Mouse (Mus musculus) neural tube, embryonic 10.5 days (tissue): ENCODE measurements around the gene Hcrt.
"Not testable (repeated sequence)": the region's sequence is repeated elsewhere in the genome, so short reads cannot be mapped to it uniquely, and the experiment has no call there.

Source experiments
- DNase-seq: peaks from one replicate; pipeline ENCODE4 v3.0.0-alpha.2; 2017; ENCODE audit warnings: low spot score; ENCODE audit errors: extremely low spot score

Hcrt gene

GRCm38 (mm10) chr11:100762831-100763230 lies at the start of gene Hcrt:
Hcrt (minus strand) TSS chr11:100762931.
- DNase-seq = no peak

DNA sequence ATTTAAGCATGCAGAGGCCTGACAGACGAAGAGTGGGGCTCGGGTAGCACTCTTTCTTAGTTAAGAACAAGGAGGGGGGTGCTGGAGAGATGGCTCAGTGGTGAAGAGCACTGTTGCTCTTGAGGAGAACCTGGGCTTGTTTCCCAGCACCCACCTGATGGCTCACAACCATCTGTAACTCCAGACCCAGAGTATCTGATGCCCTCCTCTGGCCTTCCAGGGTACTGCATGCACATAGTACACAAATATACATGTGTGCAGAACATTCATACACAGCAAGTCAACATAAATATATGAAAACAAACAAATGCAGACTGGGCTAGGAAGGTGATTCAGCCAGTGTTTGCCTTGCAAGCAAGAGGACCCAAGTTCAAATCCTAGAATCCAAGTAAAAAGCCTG lies 48.4 kb upstream of the Hcrt start:
- DNase-seq = no peak

DNA sequence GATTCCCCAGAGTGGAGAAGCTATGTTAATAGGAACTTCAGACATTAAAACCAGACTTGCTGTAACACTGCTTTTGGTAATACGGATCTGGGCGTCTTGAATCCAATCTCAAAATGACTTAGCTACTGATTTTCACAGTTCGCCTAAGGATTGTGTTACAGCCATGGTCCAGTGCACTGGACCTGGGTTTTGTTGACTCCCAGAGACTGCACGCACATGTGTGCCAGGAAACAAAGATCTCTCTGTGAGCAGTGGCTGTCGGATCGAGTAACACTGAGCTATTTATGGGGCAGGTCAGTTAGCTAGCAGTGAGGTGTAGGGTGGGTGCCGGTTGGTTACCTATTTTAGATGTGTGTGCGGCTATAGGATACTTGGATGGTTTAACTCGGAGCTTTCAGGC lies 47.8 kb upstream of the Hcrt start:
- no peak for DNase-seq

GRCm38 (mm10) chr11:100806380-100807305 lies 43.9 kb upstream of the Hcrt start:
- no peak for DNase-seq

- no peak for DNase-seq
Observed at GRCm38 (mm10) chr11:100805535-100805934, 42.8 kb upstream of the Hcrt start.

- DNase-seq = no peak
Observed at GRCm38 (mm10) chr11:100804409-100804808, 41.7 kb upstream of the Hcrt start.

- DNase-seq = no peak
Observed at GRCm38 (mm10) chr11:100799426-100799825, 36.7 kb upstream of the Hcrt start.

DNA sequence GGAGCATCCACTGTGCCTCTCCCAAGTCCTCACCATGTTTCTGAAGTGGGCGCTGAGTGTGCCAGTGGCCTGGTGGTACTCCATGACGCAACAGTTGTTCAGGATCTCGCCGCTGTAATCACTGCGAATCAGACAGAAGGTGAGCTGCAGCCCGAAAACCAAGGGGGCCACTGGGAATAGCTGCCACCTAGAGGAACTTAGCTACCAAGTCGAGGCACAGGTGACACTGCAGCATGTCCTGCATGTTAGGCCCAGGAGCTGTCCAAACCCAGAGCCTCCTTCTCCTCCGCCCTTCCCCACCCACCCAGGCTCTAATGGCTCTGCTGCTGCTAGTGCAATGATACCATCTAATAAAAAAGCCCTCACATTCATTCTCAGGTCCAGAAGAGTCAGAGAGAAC lies 33.9 kb upstream of the Hcrt start:
- no peak for DNase-seq

- no peak for DNase-seq
Observed at GRCm38 (mm10) chr11:100795386-100795785, 32.7 kb upstream of the Hcrt start.

DNA sequence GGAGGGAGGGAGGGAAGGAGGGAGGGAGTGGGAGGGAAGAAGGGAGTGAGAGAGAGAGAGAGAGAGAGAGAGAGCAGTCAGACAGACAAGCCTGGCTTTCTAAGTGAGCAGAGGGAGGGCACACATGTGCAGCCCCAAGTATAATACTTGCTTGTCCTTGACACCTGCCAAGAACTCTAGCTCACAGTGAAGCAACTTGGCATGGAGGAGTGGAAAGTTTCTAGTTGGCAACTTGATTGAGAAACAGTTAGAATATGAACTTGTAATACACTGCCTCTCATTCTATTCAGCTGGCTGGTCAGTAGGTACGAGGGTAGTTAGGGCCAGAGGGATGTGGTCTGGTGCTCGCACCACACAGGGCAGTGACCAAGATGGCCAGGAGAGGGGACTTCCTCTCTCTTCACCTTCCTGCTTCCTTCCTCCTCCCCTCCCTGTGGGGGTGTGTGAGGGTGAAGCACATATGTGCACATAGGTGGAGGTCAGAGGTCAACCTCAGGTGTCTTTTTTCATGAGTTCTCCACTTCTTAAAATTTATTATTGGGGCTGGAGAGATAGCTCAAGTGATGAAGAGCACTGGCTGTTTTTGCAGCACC lies 28.8 kb upstream of the Hcrt start:
- no peak for DNase-seq

DNA sequence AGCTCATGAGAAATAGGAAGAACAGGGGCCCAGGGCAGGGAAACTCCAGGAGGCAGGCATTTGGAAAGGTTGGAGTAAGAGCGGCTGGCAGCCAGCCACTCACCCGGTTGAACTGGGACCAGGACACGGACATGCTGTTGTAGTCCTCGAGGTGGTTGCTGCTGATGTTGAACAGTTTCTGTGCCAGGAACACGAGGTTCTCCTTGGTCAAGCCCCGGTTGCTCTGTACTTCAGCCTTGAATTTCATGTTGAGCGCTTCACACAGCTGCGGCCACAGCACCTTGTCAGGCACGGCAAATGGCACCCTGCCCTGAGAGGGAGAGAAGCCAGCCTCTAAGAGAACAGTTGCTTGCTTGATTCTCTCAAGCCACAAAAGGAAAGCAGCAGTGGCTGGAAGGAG lies 27.9 kb upstream of the Hcrt start:
- DNase-seq = not testable (repeated sequence)

DNA sequence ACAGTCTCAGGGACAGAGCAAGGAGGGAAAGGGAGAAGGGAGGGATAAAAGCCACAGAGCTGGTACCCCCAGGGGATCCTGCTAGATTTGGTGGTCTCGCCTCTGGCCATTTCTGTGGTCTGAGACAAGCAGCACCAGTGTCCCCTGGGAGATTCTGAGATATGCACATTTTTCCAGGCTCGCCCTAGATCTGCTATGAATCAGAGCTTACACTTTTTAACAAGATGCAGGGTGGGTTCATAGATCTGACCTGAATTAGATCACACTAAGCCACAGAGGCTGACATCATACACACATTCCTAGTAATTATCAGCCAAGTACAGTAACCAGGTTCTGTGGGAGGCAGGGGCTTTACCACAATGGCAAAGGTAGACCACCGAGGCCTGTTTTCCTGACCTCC lies 27.0 kb upstream of the Hcrt start:
- no peak for DNase-seq

GRCm38 (mm10) chr11:100785774-100786173 lies 23.0 kb upstream of the Hcrt start:
- DNase-seq = no peak

- no peak for DNase-seq
Observed at GRCm38 (mm10) chr11:100784286-100784685, 21.6 kb upstream of the Hcrt start.

DNA sequence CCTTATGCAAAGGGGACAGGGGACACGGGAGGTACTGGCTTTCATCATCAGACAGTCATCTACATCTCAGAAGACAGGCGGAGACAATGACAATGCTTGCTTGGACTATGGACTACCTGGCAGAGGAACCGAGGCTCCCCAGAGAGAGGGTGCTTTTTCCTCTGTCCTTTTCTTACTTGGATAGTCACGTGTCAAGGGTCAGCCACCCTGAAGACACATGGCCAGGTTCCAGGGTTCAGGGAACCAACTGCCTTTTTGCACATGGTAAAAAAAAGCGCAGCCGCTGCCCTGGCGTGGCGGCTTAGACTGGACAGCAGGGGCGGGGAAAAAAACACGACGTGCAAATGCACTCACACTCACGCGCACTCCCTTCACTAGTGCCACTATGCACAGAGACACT lies 19.8 kb upstream of the Hcrt start:
- DNase-seq = no peak

- no peak for DNase-seq
Observed at GRCm38 (mm10) chr11:100781763-100782475, 19.2 kb upstream of the Hcrt start.

DNA sequence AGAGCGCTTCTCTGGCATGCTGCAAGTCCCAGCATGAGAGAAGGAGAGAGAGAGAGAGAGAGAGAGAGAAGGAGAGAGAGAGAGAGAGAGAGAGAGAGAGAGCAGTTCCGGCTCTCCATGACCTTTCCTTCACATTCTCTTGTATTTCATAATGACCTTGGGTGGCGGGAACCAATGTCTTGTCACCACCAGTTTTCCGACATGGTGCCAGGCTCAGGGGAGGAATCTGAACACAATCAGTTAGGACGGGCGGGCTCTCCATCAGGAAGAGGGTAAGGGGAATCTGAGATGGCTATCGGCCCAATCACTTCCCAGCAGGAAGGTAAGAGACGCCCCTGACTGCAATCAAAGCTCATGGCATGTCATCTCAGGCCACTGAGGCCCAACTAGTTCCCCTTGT lies 17.5 kb upstream of the Hcrt start:
- no peak for DNase-seq

- no peak for DNase-seq
Observed at GRCm38 (mm10) chr11:100778069-100778468, 15.3 kb upstream of the Hcrt start.

- no peak for DNase-seq
Observed at GRCm38 (mm10) chr11:100775921-100776320, 13.2 kb upstream of the Hcrt start.

DNA sequence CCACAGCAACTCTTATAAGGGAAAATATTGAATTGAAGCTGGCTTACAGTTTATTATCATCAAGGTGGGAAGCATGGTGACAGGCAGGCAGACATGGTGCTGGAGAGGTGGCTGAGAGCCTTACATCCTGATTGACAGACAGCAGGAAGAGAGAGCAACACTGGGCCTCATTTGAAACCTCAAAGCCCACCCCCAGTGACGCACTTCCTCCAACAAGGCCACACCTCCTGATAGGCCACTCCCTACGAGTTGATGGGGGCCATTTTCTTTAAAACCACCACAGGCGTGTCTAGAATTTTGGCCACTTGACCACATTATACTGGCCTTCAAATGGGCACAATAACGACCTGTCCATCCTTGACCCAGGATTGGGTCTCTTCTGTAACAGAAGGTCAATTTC lies 11.5 kb upstream of the Hcrt start:
- no peak for DNase-seq

DNA sequence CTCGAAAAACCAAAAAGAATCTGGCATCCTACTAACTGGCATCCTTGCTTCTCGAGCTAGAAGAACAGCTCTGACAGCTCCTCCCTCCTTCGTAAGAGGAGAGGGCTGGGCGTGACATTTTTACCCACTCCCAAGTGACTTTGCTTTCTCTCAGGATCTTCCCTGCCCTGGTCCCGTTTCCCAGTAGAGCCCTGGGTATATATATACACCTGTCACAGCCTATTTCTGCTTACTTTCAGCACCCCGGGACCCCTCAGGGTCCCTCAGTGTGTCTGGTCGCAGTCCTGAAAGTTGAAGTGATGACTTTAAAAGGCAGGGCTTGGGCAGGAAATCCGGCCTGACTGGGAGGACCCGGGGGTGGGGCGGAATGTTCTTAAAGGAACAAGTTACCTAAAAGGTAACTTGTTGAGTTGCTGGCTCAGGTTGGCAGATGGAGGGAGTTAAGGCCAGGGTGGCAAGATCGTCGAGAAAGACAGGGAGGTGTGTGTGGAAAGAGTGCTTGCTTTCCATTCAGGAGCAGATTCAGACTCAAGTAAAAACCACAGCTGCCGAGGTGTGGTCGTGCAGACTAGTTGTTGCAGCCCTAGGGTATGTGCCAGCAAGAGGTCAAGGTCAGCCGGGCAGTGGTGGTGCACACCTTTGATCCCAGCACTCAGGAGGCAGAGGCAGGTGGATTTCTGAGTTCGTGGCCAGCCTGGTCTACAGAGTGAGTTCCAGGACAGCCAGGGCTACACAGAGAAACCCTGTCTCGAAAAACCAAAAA lies 8.1 kb upstream of the Hcrt start, which contains the start of gene Ghdc:
Gene Ghdc (minus strand): TSS at position 312 of the 763 bp plus-strand sequence.
- peak; percentile 47 for DNase-seq
